Mouse (Mus musculus): ENCODE measurements at regions not wholly inside any gene's neighbourhood (a gene's known extent, or its start where the extent isn't known, plus 50 kb on each side); places are given as distances from the start of the nearest gene placed in this dataset.
"Not testable (repeated sequence)": the region's sequence is repeated elsewhere in the genome, so short reads cannot be mapped to it uniquely, and the experiment has no call there.

DNA sequence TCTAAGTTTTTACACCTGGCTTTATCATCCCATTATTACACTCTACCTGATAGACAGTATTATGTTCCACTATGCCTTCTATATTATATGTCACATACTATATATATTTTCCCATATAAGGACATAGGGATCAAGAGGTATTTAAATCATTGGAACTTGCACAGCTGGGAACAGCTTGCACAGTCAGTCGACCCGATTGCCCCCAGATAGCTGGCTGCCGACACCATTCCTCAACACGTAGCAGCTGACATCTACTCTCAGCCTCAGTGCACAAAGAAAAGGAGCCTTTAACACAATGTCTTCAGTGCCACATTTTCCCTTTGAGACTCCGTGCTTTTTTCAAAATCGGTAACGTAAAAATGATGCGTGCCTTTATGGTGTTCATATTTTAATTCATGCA, 92.4 kb upstream of the Sipa1l1 start:
- H3K4me1 ChIP-seq (replicated peaks; ENCODE audit: control insufficient read depth, insufficient read depth, low read length): no peaks in the 10 kb centered on the region
- no peak overlapping the region for H3K27ac ChIP-seq (ENCODE audit: control insufficient read depth, insufficient read depth, low read length)
- no peaks in the 10 kb centered on the region for H3K36me3 ChIP-seq (ENCODE audit: control insufficient read depth, insufficient read depth, low read length)
- H3K4me3 ChIP-seq (ENCODE audit: control insufficient read depth, insufficient read depth, low read length): no peak overlapping the region
- TF ChIP-seq POLR2A (IDR thresholded peaks at IDR 0.05; ENCODE audit: control insufficient read depth, extremely low read depth, insufficient read depth, low read length, poor library complexity) (no peak), CTCF (IDR thresholded peaks at IDR 0.05; ENCODE audit: borderline replicate concordance, control insufficient read depth, extremely low read depth, insufficient read depth, low read length, poor library complexity) (no peak)
- WGBS: 95% methylated on average over 8 of the region's 8 CpGs
- no peak for DNase-seq
- H3K27me3 ChIP-seq (ENCODE audit: control insufficient read depth, insufficient read depth, low read length): no peaks in the 10 kb centered on the region

- WGBS: 97% methylated on average over 5 of the region's 5 CpGs
- Histone ChIP-seq H3K27ac (ENCODE audit: control insufficient read depth, insufficient read depth, low read length) (no peak overlapping the region), H3K36me3 (ENCODE audit: control insufficient read depth, insufficient read depth, low read length) (no peaks in the 10 kb centered on the region), H3K4me3 (ENCODE audit: control insufficient read depth, insufficient read depth, low read length) (no peak overlapping the region), H3K27me3 (ENCODE audit: control insufficient read depth, insufficient read depth, low read length) (no peaks in the 10 kb centered on the region), H3K4me1 (replicated peaks; ENCODE audit: control insufficient read depth, insufficient read depth, low read length) (no peaks in the 10 kb centered on the region)
- no peak for DNase-seq
- no peak for TF ChIP-seq POLR2A (IDR thresholded peaks at IDR 0.05; ENCODE audit: control insufficient read depth, extremely low read depth, insufficient read depth, low read length, poor library complexity)
- TF ChIP-seq CTCF (IDR thresholded peaks at IDR 0.05; ENCODE audit: borderline replicate concordance, control insufficient read depth, extremely low read depth, insufficient read depth, low read length, poor library complexity): no peak
Observed at GRCm38 (mm10) chr12:82077945-82078344, 91.2 kb upstream of the Sipa1l1 start.

DNA sequence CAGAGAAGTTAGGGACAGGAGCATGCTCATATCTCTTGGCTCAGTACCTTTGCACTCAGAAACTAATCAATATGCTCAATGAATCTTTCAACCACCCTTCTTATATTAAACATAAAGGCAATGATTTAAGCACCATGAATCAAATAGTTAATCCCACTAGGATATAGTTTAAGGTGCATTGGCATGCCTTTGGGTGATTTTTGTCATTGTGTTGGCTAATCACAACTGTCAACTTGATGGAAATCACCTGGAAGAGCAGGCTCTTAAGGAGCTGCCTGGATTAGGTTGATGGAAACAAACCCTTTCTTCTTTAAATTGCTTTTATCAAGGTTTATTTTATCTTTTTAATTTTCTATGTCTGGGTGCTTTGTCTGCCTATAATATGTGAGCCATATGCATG, 90.4 kb upstream of the Sipa1l1 start:
- H3K27me3 ChIP-seq (ENCODE audit: control insufficient read depth, insufficient read depth, low read length): no peaks in the 10 kb centered on the region
- no peaks in the 10 kb centered on the region for H3K4me1 ChIP-seq (replicated peaks; ENCODE audit: control insufficient read depth, insufficient read depth, low read length)
- no peak for DNase-seq
- H3K36me3 ChIP-seq (ENCODE audit: control insufficient read depth, insufficient read depth, low read length): no peaks in the 10 kb centered on the region
- TF ChIP-seq POLR2A (IDR thresholded peaks at IDR 0.05; ENCODE audit: control insufficient read depth, extremely low read depth, insufficient read depth, low read length, poor library complexity) (no peak), CTCF (IDR thresholded peaks at IDR 0.05; ENCODE audit: borderline replicate concordance, control insufficient read depth, extremely low read depth, insufficient read depth, low read length, poor library complexity) (no peak)
- H3K27ac ChIP-seq (ENCODE audit: control insufficient read depth, insufficient read depth, low read length): no peak overlapping the region
- H3K4me3 ChIP-seq (ENCODE audit: control insufficient read depth, insufficient read depth, low read length): no peak overlapping the region

- Histone ChIP-seq H3K4me1 (replicated peaks; ENCODE audit: control insufficient read depth, insufficient read depth, low read length) (no peaks in the 10 kb centered on the region), H3K27ac (ENCODE audit: control insufficient read depth, insufficient read depth, low read length) (no peak overlapping the region), H3K36me3 (ENCODE audit: control insufficient read depth, insufficient read depth, low read length) (no peaks in the 10 kb centered on the region), H3K27me3 (ENCODE audit: control insufficient read depth, insufficient read depth, low read length) (no peaks in the 10 kb centered on the region), H3K4me3 (ENCODE audit: control insufficient read depth, insufficient read depth, low read length) (no peak overlapping the region)
- no peak for DNase-seq
- TF ChIP-seq CTCF (IDR thresholded peaks at IDR 0.05; ENCODE audit: borderline replicate concordance, control insufficient read depth, extremely low read depth, insufficient read depth, low read length, poor library complexity): no peak
- no peak for TF ChIP-seq POLR2A (IDR thresholded peaks at IDR 0.05; ENCODE audit: control insufficient read depth, extremely low read depth, insufficient read depth, low read length, poor library complexity)
- WGBS: 88% methylated on average over 6 of the region's 6 CpGs
Observed at GRCm38 (mm10) chr12:82080196-82080880, 88.8 kb upstream of the Sipa1l1 start.

- H3K4me1 ChIP-seq (replicated peaks; ENCODE audit: control insufficient read depth, insufficient read depth, low read length); H3K4me3 ChIP-seq (ENCODE audit: control insufficient read depth, insufficient read depth, low read length); H3K27ac ChIP-seq (ENCODE audit: control insufficient read depth, insufficient read depth, low read length); H3K36me3 ChIP-seq (ENCODE audit: control insufficient read depth, insufficient read depth, low read length); H3K27me3 ChIP-seq (ENCODE audit: control insufficient read depth, insufficient read depth, low read length): not testable (repeated sequence)
- DNase-seq: peak; percentile 38
- WGBS: 96% methylated on average over 4 of the region's 4 CpGs
Observed at GRCm38 (mm10) chr12:82082596-82082995, 86.5 kb upstream of the Sipa1l1 start.

- H3K4me3 ChIP-seq (ENCODE audit: control insufficient read depth, insufficient read depth, low read length): no peak overlapping the region
- 0 out of 2 replicates have a peak, but pooled peaks cover 3% of the 10 kb centered on the region for H3K4me1 ChIP-seq (replicated peaks; ENCODE audit: control insufficient read depth, insufficient read depth, low read length)
- H3K27ac ChIP-seq (ENCODE audit: control insufficient read depth, insufficient read depth, low read length): no peak overlapping the region
- H3K27me3 ChIP-seq (ENCODE audit: control insufficient read depth, insufficient read depth, low read length): no peaks in the 10 kb centered on the region
- TF ChIP-seq POLR2A (IDR thresholded peaks at IDR 0.05; ENCODE audit: control insufficient read depth, extremely low read depth, insufficient read depth, low read length, poor library complexity): no peak
- TF ChIP-seq CTCF (IDR thresholded peaks at IDR 0.05; ENCODE audit: borderline replicate concordance, control insufficient read depth, extremely low read depth, insufficient read depth, low read length, poor library complexity): no peak
- H3K36me3 ChIP-seq (ENCODE audit: control insufficient read depth, insufficient read depth, low read length): no peaks in the 10 kb centered on the region
- 87% methylated on average over 7 of the region's 7 CpGs for WGBS
- DNase-seq: no peak
Observed at GRCm38 (mm10) chr12:82085771-82086400, 83.2 kb upstream of the Sipa1l1 start.

GRCm38 (mm10) chr12:82086441-82086840, 82.7 kb upstream of the Sipa1l1 start:
- no peaks in the 10 kb centered on the region for H3K27me3 ChIP-seq (ENCODE audit: control insufficient read depth, insufficient read depth, low read length)
- H3K4me3 ChIP-seq (ENCODE audit: control insufficient read depth, insufficient read depth, low read length): no peak overlapping the region
- 0 out of 2 replicates have a peak, but pooled peaks cover 3% of the 10 kb centered on the region for H3K4me1 ChIP-seq (replicated peaks; ENCODE audit: control insufficient read depth, insufficient read depth, low read length)
- DNase-seq: no peak
- no peaks in the 10 kb centered on the region for H3K36me3 ChIP-seq (ENCODE audit: control insufficient read depth, insufficient read depth, low read length)
- no peak overlapping the region for H3K27ac ChIP-seq (ENCODE audit: control insufficient read depth, insufficient read depth, low read length)
- TF ChIP-seq CTCF (IDR thresholded peaks at IDR 0.05; ENCODE audit: borderline replicate concordance, control insufficient read depth, extremely low read depth, insufficient read depth, low read length, poor library complexity): no peak
- TF ChIP-seq POLR2A (IDR thresholded peaks at IDR 0.05; ENCODE audit: control insufficient read depth, extremely low read depth, insufficient read depth, low read length, poor library complexity): no peak
